Mouse (Mus musculus): ENCODE data around the gene Ctnnd1. TPM values are rescaled to one million over a fixed set of nuclear protein-coding genes. Genes with fewer than 3 reads are reported as not detected.

The Ctnnd1 gene
- total RNA-seq, 2 experiments from 2014 or later, result 59.5 to 62.9 TPM

GRCm38 (mm10) chr2:84617637-84618515 lies 32.7 kb downstream of the Ctnnd1 start:
- DNase-seq (ENCODE audit: low spot score in 2 of 2), result no peak

DNA sequence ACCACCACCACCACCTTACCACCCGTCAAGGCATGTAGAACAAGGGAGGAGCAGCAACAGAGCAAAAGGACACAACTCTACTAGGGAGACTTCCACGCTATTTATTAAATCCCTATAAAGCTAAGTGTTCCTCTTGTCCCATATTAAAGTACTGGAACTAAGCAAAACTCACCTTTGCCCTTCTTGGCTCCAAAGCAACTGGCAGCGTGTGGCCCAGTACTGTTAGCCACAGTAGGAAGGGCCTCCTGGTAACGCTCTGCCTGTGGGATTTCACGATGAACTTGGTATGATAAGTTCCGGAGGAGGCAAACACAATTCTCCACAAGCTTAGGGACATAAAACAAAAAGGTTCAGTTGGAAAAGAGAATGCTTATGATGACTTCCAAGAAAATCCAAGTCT lies 37.8 kb downstream of the Ctnnd1 start:
- no peak for DNase-seq (ENCODE audit: low spot score in 2 of 2)

DNA sequence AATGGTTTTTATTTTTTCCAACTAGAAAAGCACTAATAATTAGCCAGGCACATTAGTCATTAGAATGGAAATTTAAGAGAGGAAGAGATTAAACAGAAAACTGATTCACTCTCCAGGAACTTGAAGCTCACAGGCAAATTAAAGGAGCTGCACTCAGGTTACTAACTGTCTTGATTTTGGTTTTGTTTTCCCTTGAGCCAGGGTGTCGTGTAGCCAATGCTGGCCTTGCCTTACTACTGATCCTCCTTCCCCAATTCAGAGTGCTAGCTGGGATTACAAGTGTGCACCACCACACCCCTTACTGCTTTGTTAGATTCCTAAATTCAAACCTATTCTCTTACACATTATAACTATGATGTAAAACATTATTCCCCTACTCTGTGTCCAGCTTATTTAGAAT lies 42.7 kb downstream of the Ctnnd1 start:
- DNase-seq (ENCODE audit: low spot score in 2 of 2), result no peak

DNA sequence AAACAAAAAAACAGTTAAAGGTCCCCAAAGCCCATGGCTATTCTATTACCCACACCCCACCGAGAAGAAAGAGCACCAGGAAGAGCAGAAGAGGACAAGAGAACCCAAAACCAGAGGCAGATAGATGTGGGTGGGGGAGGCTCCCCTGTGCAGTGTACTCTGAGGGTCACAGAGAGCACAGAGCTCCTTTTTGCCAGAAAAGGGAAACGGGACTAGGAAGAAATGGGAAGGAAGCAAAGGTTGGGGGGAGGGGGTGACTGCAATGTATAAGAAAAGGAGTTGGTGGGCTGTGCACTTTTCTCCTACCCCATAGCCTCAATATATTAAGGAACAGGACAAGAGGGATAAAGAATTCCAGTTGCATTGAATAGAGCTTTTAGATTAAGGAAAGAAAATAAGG lies 49.6 kb downstream of the Ctnnd1 start:
- DNase-seq (ENCODE audit: low spot score in 2 of 2), result no peak

DNA sequence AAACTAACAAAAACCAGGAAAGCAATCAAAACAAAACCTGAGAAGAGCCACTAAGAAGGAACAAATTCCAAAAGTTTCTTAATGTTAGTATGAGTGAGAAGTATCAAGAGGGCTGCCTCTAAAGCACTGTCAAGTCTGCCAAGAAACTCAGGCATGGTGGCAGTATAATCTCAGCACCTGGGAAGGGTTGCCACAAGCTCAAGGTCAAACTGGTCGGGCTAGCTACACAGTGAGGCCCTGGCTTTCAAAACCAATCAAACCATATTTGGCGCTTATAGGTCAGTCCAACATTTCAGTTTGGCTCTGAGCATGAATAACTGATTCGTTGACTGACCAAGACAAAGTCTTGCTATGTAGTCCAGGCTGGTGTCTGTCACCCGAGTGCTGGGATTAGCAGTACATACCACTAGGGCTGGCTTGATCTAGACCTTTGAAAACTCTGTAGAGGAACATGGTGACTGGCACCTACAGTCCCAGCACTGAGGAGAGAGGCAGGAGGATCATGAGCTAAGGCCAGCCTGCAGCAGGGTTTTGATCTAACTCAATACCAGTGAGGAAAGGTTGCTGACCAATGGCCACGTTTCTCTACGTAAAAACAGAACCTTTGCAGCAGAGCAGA lies 51.2 kb downstream of the Ctnnd1 start:
- DNase-seq (ENCODE audit: low spot score in 2 of 2), result no peak

GRCm38 (mm10) chr2:84597123-84597522 lies 53.4 kb downstream of the Ctnnd1 start:
- no peak for DNase-seq (ENCODE audit: low spot score in 2 of 2)

- DNase-seq (ENCODE audit: low spot score in 2 of 2), result no peak
Measured at GRCm38 (mm10) chr2:84592801-84593200, 57.8 kb downstream of the Ctnnd1 start.

GRCm38 (mm10) chr2:84585700-84586099 lies 64.9 kb downstream of the Ctnnd1 start:
- no peak for DNase-seq (ENCODE audit: low spot score in 2 of 2)

- no peak for DNase-seq (ENCODE audit: low spot score in 2 of 2)
Measured at GRCm38 (mm10) chr2:84582286-84582685, 68.3 kb downstream of the Ctnnd1 start.

- no peak for DNase-seq (ENCODE audit: low spot score in 2 of 2)
Measured at GRCm38 (mm10) chr2:84581208-84581607, 69.4 kb downstream of the Ctnnd1 start.

- DNase-seq (ENCODE audit: low spot score in 2 of 2), result no peak
Measured at GRCm38 (mm10) chr2:84579311-84579710, 71.3 kb downstream of the Ctnnd1 start.

DNA sequence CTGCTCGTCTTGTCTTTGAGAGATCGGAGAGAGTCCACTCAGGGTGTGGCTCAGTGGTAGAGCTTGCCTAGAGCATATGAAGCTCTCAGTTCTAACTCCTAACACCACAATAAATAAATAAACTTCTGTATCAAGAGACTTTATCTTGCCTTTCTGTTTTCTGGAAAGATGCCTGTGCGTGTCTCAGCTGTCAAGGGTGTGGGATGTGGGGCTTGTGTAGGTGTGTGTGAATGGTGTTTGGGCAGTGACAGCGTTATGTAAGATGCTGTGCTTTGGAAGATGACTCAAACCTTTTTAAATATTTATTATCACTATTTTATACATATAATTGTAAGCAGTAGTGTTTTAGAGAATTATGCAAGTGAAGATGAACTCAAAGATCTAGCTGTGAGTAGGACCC lies 76.4 kb downstream of the Ctnnd1 start:
- peak; percentile 56 to 74 for DNase-seq (ENCODE audit: low spot score in 2 of 2)

DNA sequence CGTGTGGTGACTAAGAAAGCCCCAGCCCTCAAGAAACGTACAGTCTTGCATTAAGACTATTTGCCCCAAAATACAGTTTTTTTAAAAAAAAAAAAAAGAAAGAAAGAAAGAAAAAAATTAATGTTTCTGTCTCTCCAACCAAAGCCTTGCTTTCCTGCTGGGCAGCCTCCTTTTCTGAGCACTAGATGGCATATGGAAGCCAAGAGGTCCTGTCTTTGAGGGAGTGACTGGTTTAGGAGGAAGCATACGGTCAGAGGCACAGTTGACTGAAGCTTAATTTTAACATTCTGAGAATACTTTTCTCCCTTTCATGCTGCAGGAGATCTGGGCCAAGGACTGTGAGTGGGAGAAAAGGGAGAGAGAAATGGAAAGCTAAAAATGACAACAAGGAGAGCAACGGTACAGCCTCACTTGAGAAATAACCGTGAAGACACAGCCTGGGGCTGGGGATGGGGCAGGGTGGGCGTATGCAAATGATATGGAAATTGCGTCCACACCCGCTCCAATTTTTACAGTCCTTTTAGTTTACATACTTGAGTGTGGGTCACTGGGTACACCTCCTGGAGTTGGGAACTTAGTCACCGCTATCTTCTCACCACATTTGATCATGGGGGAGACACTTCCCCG lies 93.6 kb downstream of the Ctnnd1 start:
- DNase-seq (ENCODE audit: low spot score in 2 of 2), result peak; percentile 34 to 74

DNA sequence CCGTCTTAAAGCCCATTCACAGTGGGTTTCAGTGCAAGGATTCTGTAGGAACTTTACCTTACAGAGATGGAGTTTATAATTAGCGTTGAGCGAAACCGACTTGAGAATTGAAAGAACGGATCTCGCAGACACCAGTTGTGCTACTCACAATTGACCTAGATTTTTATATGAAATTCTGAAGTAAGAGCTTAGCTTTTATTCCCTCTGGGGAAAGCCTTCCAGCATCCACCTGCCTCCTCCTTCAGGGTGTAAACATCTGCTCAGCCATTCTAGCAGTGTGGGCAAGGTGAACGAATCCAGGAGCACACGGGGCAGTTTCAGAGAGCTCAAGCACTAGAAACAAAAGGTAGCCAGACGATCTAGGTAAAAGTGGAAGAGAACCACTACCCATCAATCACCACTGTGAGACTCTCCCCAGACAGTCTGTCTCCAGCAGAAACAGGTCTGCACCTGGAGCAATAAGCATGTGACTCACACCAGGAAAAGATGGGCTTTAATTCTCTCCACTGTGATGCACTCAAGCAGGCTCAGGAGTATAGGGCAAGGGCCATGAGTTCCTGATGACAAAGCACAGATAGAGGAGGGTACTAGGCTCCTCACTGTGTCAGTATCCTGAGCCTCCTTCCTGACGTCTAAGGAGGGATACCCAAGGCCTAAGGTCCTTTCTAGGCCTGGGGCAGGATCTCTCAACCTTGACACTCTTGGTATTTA lies 99.0 kb downstream of the Ctnnd1 start:
- no peak for DNase-seq (ENCODE audit: low spot score in 2 of 2)

Other genes with a start within 250 kb of the Ctnnd1 start
- 1 to 10 TPM; 3.7 to 5.9 TPM for gene Calcrl, start 225.4 kb downstream of the Ctnnd1 start, total RNA-seq (2021)
- gene Tfpi, start 174.0 kb downstream of the Ctnnd1 start, total RNA-seq (2021), result 1 to 10 TPM; 4.8 to 5.2 TPM
- not detected for gene Btbd18, start 8.3 kb upstream of the Ctnnd1 start, total RNA-seq (2021)
- 10 to 100 TPM; 28.9 to 37.9 TPM for gene Selenoh, start 20.0 kb upstream of the Ctnnd1 start, total RNA-seq (2021)
- gene Gm28635, start 27.3 kb upstream of the Ctnnd1 start, total RNA-seq (2021), result 1 to 10 TPM; 5.8 to 6.1 TPM
- gene Med19, start 27.6 kb upstream of the Ctnnd1 start, total RNA-seq (2021), result 10 to 100 TPM; 31.4 to 33.8 TPM
- 100 to 1,000 TPM; 235 to 251 TPM for gene Tmx2, start 28.4 kb upstream of the Ctnnd1 start, total RNA-seq (2021)
- gene Zdhhc5, start 64.4 kb upstream of the Ctnnd1 start, total RNA-seq (2021), result 10 to 100 TPM; 49.2 TPM
- 10 to 100 TPM; 10.4 to 10.5 TPM for gene Clp1, start 76.6 kb upstream of the Ctnnd1 start, total RNA-seq (2021)
- gene Ypel4, start 83.3 kb upstream of the Ctnnd1 start, total RNA-seq (2021), result 10 to 100 TPM; 92.2 to 93.5 TPM
- gene Gm19426, start 92.9 kb upstream of the Ctnnd1 start, total RNA-seq (2021), result 1 to 10 TPM; 2.2 to 2.5 TPM
- gene Serping1, start 124.7 kb upstream of the Ctnnd1 start, total RNA-seq (2021), result 1 to 10 TPM; 8.5 to 9.2 TPM
- gene Ube2l6, start 148.1 kb upstream of the Ctnnd1 start, total RNA-seq (2021), result 1 to 10 TPM; 8.2 to 8.5 TPM
- gene Smtnl1, start 171.9 kb upstream of the Ctnnd1 start, total RNA-seq (2021), result not detected
- 10 to 100 TPM; 46.9 to 57.8 TPM for gene Timm10, start 176.2 kb upstream of the Ctnnd1 start, total RNA-seq (2021)
- gene Slc43a1, start 188.1 kb upstream of the Ctnnd1 start, total RNA-seq (2021), result under 1 TPM; 0.21 to 0.23 TPM
- 10 to 100 TPM; 91.9 to 95.9 TPM for gene Rtn4rl2, start 235.9 kb upstream of the Ctnnd1 start, total RNA-seq (2021)

Data from left cerebral cortex, adult 18-20 months (tissue).